Mouse (Mus musculus): ENCODE results near the gene Tunar.

Tunar gene

DNA sequence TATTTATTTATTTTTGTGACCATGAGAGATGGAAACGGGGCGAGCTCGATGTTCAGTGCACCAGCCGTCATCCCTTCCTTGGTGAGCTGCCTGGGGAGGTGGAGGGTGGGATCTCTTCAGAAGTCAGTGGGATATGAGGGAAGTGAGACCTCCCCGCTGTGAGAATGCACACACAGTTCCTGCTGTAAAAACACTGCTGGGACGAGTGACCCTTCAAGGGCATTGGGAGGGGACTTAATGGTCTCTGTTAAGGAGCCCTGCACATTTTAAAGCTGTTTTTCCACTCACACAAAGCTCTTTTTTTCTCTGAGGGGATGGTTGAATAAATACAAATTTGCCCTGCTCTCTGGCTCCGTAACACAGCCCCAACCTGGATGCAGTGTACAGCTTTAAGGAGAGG, 49.1 kb downstream of the Tunar start:
- ATAC-seq (ENCODE audit: insufficient number of reproducible peaks, low FRiP score, low TSS enrichment) = no peak

DNA sequence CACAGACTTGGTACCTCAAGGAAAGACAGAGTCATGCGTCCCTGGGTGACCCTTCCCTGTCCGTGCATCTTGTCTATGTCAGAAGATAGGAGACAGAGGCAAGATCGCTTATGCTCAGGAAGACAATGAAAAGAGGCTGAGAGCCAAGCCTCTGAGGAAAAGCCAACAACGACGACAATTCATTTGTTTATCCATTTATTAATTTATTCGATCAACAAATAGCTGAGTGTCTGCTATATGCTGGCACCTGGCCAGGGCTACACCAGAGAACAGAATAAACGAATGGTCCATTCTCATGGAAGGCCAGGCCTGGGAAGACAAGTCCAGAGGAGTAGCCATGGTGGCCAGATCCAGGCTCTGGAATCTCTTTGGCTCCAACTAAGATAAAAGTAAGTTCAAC, 61.0 kb downstream of the Tunar start:
- ATAC-seq (ENCODE audit: insufficient number of reproducible peaks, low FRiP score, low TSS enrichment) = no peak

DNA sequence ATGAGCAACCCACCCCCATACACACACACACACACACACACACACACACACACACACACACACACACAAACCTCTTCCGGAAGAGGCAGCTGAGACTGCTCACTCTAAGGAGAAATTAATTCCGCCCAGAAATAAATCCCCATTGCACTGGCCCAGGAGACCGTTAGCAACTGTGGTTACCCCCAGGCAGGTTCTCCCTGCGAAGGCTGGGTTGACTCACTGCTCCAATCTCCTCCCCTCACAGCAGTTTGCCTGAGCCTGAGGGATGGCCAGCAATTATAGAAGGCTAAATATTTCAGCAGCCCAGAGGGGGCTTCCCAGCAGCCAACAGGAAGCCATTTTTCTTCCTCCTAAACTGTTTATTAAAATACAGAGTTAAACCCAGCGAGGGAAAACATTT, 64.5 kb downstream of the Tunar start:
- no peak for ATAC-seq (ENCODE audit: insufficient number of reproducible peaks, low FRiP score, low TSS enrichment)

DNA sequence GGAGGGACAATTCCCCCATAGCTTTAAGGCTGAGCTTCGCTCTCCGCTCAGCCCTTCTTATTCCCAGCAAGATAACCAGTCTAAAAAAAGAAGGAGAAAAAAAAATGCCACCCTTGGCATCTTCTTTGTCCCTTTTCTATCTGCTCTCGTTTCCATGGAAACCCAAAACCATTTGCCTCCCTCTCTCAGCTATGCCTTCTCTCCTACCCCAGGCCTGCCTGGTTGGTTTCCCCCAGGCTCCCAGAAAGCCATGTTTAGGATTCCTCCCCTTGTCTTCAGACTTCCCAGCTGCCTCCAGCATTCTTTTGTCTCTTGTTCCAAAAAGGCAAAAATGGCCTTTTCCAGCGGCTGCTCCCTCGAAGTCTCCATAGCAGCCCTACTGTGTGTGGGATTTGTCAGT, 70.1 kb downstream of the Tunar start:
- ATAC-seq (ENCODE audit: insufficient number of reproducible peaks, low FRiP score, low TSS enrichment) = no peak

DNA sequence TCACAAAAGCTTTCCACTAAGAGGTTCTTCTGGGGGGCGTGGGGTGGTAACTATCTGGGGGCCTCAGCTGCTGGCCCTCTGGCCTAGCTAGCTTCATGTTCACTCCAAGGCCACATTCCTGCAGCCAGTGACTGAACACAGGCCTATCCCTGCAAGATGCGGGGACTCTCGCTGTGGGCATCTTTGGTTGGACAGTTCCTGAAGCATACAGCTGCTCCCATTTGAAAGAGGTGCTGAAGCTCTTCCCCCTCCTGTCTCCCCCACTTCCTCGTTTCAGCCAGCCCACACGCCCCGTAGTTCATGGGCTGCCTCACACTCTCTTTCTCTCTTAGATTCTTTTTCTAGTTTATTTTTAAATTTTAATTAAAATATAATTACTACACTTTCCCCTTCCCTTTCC, 72.3 kb downstream of the Tunar start:
- ATAC-seq (ENCODE audit: insufficient number of reproducible peaks, low FRiP score, low TSS enrichment) = no peak

DNA sequence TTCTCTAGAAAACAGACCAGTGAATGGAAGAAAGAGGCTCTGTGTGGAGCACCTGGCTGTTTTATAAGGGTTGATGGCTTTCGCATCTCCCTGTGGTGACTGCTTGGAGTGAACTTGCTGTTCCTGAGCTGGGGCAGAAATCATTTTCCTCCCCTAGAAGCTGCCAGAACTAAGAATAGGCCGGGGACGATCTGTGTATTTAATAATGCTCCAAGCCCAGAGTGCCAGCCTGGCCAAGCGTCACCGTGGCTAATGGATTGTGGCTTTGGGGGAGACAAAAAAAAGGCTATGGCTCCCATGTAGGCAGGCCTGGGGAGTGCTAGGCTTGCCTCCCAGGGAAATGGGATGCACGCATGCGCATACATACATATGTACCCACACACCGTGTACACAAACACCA, 80.2 kb downstream of the Tunar start:
- ATAC-seq (ENCODE audit: insufficient number of reproducible peaks, low FRiP score, low TSS enrichment) = no peak

DNA sequence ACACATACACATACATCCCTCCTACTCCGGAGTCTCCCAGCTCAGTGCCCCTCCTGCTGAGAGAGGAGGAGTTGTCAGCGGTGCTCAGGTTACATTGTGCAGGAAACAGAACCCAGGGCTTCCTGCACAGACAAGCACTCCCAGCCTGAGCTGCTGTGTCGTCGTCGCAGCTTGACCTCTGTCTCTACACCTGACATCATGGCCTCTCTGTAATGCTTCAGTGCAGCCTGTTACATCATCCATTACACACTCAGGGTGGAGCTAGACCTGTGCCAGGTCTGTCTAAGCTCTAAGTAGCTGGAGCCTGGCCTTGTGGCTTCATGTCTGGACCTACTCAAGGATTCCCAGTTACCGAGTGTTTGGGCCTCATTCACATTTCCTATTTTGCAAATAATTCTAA, 86.8 kb downstream of the Tunar start:
- 0 out of 2 replicates have a peak, but pooled peaks have one; percentile 10 for ATAC-seq (ENCODE audit: insufficient number of reproducible peaks, low FRiP score, low TSS enrichment)

DNA sequence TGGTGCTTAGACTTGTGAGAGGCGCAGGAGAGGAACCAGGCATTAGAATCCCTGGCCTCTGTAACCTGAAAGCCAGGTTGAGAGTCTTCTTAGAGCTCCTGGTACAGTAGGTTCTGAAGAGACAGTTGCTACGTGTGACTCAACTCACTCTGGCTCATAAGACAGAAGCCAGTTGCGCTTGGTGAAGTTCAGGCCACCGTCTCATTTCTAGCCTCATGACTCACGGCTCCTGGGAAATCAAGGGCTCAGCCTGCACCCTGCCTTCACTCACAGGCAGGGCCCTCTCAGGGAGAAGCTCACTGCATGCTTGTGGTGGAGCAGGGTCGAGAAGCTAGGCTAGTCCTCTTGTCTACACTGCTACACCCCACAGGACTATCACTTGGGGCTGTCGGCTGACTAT, 92.9 kb downstream of the Tunar start:
- ATAC-seq (ENCODE audit: insufficient number of reproducible peaks, low FRiP score, low TSS enrichment) = no peak

DNA sequence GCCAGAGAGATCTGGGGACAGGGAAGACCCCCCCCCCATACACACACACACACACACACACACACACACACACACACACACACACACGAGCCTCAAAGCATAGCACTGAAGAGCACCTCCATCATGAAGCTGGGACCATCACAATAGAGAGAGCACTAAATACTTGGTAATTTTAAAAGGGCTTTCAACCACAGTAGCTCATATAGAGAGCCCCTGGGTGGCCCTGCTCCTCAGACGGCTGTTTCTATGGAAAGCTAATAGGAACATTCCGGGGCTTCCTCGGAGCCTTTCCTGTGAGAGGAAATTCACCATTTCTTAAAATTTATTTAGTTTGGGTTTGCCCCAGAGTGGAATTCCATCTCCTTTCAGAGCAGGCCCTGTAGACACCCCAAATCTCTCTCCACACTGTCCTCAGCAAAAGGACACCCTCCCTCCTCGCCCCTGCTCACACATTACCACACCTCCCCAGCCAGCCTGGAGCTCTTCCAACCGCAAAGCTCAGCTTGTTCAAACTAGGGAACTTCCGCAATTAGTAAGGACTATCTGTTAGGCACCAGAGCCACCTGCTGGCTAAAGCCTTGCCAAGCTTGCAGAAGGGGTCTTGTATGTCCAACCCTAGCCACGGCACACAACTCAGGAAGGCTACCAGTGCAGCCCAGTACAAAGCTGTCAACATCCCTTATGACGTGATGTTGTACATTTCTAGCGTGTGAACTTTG, 93.5 kb downstream of the Tunar start:
- peak; percentile 53 for ATAC-seq (ENCODE audit: insufficient number of reproducible peaks, low FRiP score, low TSS enrichment)

DNA sequence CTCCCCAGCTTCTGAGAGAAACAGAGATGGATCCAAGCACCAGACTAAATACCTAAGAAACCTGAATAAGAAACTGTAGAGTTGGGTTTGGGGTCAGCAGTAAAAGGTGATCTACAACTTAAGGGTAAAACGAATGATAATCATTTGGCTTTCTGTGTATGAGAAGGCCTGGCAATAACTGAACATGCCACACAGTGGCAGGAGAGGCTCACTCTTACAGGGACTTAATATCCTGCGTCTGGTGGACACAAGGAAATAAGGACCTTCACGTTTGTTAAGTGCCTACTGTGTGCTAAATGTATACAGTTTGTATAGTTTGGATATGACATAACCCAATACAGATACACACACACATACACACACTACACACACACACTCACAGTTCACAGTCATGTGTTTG, 98.2 kb downstream of the Tunar start:
- no peak for ATAC-seq (ENCODE audit: insufficient number of reproducible peaks, low FRiP score, low TSS enrichment)

DNA sequence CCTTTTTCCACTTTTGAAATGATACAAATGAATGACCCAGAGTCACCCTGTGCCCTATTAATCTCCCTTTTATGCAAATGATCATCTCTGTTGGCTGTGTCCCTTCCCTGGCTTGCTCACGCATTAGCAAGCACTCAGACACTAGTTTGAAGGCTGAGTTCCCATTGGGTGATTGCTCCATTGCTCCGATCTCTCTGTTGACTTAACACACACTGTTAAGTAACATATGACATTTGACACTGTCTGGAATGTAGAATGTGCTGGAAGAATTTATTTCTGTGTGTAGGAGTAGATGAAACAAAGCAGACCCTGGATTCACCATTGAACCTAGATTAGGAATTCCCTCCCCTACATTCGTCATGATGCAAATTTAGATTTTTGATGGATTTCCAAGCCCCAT, 99.1 kb downstream of the Tunar start:
- ATAC-seq (ENCODE audit: insufficient number of reproducible peaks, low FRiP score, low TSS enrichment) = no peak

Measured in cerebellum, adult (tissue).